Mouse (Mus musculus) hindbrain, embryonic 10.5 days (tissue): ENCODE results near the gene Nr0b2. TPM values are rescaled to one million over a fixed set of nuclear protein-coding genes. Genes with fewer than 3 reads are reported as not detected.

Source experiments
- DNase-seq: peaks from one replicate; pipeline ENCODE4 v3.0.0-alpha.2; 2017; ENCODE audit warnings: low spot score
- H3K27ac ChIP-seq: fragments of 300-500 bp; sonication (generic); 2 replicates; pipeline ENCODE4 v1.5.1; 2016; ENCODE audit warnings: mild to moderate bottlenecking, moderate library complexity
- H3K27me3 ChIP-seq: fragments of 300-500 bp; sonication (generic); 2 replicates; pipeline ENCODE4 v1.6.1; 2016; ENCODE audit warnings: mild to moderate bottlenecking; ENCODE audit not compliant: poor library complexity, insufficient read depth, severe bottlenecking
- H3K36me3 ChIP-seq: fragments of 300-500 bp; sonication (generic); 2 replicates; pipeline ENCODE4 v1.6.1; 2016; ENCODE audit warnings: mild to moderate bottlenecking, moderate library complexity
- H3K4me1 ChIP-seq: fragments of 300-500 bp; sonication (generic); replicated peaks from 2 replicates; pipeline ENCODE4 v1.6.1; 2016; ENCODE audit warnings: mild to moderate bottlenecking
- H3K4me3 ChIP-seq: fragments of 300-500 bp; sonication (generic); 2 replicates; pipeline ENCODE4 v1.5.1; 2016; ENCODE audit warnings: mild to moderate bottlenecking, moderate library complexity
- H3K9me3 ChIP-seq: fragments of 300-500 bp; sonication (generic); 2 replicates; pipeline ENCODE4 v1.6.1; 2016; ENCODE audit warnings: mild to moderate bottlenecking, moderate library complexity
- WGBS: fragments of 180-500 bp; shearing (Covaris S2); methylation state at CpG from one replicate; pipeline ENCODE4 v1.1.7; 2016; 5-methylcytosine and 5-hydroxymethylcytosine counted together
- polyA plus RNA-seq: library from polyadenylated mRNA; unstranded; fragments of >200 nt; fragmentation: Nextera tagmentation; extraction: Ambion mirVana; gene quantifications from 2 replicates; pipeline ENCODE4 v1.2.1, GENCODE M21; 2016

Nr0b2 gene
- polyA plus RNA-seq, 1 experiment from 2014 or later, result 0.31 TPM

DNA sequence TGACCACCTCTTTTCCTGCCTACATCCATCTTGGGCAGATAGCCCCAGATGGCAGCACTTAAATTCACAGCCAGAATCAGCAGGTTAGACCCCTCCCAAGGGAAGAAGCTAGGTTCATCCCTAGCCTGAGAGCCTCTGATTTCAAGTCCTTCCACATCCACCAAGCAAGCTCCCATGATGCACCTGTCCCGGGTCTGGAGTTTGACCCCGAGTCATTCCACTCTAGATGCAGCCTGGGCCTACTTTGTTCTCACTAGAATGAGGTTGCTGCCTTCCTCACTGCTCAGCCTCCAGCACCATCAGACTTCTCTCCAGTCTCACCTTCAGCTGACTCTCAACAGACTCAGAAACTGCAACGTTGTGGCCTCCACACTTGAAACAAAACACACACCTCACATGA, 17.1 kb upstream of the Nr0b2 start:
- H3K4me3 ChIP-seq, result no peak overlapping the region
- WGBS, result 93% methylated on average over 3 of the region's 3 CpGs
- H3K27me3 ChIP-seq, result no peaks in the 10 kb centered on the region
- H3K4me1 ChIP-seq, result no peaks in the 10 kb centered on the region
- no peak for DNase-seq
- H3K36me3 ChIP-seq, result peaks cover 100% of the 10 kb centered on the region
- H3K9me3 ChIP-seq, result no peaks in the 10 kb centered on the region
- no peak overlapping the region for H3K27ac ChIP-seq

DNA sequence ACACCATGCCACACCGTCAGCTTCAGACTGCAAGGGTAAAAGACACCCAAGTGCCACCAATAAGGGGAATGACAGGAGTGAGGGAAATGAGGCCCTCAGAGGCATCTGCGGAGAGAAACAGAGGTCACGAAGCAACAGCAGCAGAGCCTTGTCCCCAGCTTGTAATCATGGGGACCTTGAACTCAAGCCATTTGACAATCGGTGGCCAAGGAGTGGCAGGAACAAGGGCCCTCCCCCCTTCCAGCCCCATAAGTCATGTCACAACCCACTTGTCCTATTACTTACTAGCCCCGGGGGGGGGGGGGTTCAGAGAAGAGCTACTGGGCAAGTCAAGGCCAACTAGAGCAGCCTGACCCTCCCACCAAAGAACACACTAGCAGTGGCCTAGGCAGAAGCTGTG, 16.5 kb upstream of the Nr0b2 start:
- Histone ChIP-seq H3K4me3 (no peak overlapping the region), H3K36me3 (peaks cover 100% of the 10 kb centered on the region), H3K27ac (no peak overlapping the region), H3K9me3 (no peaks in the 10 kb centered on the region), H3K4me1 (no peaks in the 10 kb centered on the region), H3K27me3 (no peaks in the 10 kb centered on the region)
- DNase-seq, result no peak
- 93% methylated on average over 5 of the region's 5 CpGs for WGBS

DNA sequence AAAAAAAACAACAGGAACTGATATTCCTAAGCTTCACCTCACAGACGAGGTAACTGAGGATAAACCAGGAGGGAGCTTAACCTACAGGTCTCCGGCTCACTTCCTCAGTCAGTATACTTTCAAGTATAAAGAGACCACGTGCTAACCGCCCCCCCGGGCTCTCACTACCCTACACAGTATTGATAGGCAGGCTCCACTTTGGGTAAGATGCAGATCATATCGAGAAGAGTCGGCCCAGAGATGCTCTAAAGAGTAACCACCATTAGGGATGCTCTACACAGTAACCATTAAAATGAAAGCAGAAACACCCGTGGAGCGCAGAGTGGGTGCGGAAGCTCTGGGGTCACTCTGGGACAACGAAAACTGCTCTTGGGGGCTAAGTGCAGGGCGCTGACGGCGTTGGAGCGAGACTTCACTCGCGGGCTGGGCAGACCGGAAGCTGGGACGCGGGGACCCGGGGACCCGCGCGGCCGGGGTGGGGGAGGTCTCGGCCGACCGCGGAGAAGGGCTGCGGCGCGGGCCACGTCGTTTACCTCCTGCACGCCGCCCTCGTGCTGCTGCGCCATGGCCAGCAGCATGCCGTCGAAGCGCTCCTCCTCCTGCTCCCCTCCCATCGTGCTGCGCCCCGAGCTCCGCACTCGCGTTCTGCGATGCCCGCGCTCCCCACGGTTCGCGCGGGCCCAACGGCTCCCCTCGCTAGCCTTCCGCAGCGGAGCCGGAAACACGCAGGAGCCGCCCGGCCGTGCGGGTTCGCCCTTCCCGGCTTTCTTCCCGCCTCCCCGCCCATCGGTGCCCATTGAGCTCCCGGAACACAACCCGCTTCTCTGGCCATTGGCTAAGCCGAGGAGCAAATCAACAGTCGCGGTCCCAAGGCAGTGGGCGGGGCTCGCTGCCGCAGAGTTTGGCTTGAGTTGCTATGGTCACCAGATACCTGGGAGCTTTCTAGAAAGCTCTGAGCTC, 7.6 kb upstream of the Nr0b2 start, which contains the start of gene Nudc:
Nudc (minus strand) TSS at position 725 of the 960 bp plus-strand sequence.
- WGBS, result under 1% methylated on average over 77 of the region's 77 CpGs
- DNase-seq, result peak; percentile 96
- H3K27me3 ChIP-seq, result no peaks in the 10 kb centered on the region

DNA sequence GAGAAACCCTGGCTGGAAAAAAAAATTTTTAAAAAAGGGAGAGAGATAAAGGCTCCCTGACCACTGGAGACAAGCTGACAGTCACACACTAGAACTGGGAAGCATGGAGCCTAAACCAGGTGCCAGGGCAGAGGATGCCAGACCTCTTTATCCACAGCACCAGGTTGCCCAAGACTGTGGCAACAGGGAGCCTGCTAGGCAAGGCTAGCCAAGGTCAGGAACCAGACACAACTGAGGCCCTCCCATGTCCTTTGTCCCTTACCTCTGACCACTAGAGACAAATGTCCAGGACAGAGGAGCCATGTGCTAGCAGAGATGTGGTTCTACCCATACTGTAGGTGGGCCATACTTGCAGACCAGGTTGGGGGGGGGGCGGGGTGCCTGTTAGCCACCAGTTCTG, 1.1 kb upstream of the Nr0b2 start:
- Histone ChIP-seq H3K4me1 (peaks cover 1% of the 10 kb centered on the region), H3K4me3 (no peak overlapping the region), H3K36me3 (no peaks in the 10 kb centered on the region), H3K9me3 (no peaks in the 10 kb centered on the region), H3K27me3 (peaks cover 27% of the 10 kb centered on the region), H3K27ac (no peak overlapping the region)
- DNase-seq, result no peak
- 79% methylated on average over 1 of the region's 1 CpGs for WGBS

More for the DNA sequence above, 7.6 kb upstream of the Nr0b2 start, which contains the start of gene Nudc:
- no peaks in the 10 kb centered on the region for H3K9me3 ChIP-seq
- H3K4me3 ChIP-seq, result peak within 1 kb of the TSS; percentile 95
- peak within 1 kb of the TSS; percentile 94 for H3K27ac ChIP-seq
- peaks cover 23% of the 10 kb centered on the region for H3K4me1 ChIP-seq
- H3K36me3 ChIP-seq, result peaks cover 38% of the 10 kb centered on the region

DNA sequence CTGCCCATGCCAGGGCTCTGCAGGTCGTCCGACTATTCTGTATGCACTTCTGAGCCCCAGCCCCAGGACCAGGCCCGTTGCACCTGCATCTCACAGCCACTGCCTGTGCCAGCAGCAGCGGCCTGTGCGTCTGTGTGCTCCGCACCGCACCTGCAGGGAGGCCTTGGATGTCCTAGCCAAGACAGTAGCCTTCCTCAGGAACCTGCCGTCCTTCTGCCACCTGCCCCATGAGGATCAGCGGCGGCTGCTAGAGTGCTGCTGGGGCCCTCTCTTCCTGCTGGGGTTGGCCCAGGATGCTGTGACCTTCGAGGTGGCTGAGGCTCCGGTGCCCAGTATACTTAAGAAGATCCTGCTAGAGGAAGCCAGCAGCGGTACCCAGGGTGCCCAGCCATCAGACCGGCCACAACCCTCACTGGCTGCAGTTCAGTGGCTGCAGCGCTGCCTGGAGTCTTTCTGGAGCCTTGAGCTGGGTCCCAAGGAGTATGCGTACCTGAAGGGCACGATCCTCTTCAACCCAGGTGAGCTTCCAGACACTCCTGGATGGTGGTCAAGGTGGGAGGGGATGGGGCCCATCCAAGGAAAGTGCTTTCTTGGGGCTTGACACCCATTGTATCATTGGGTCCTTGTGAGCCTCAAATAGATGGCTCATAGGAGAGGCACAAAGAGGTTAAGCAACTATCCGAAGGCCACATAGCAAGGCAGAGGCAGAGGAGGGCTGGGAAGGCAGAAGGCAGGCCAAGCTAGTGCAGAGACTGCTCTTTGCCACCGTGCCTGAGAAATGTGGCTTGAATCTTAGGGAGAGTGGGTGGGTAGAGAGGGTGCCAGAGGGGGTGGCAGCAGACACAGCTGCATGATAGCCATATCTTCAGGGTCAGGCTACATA, 513 bp downstream of the Nr0b2 start:
- WGBS, result 76% methylated on average over 19 of the region's 19 CpGs

DNA sequence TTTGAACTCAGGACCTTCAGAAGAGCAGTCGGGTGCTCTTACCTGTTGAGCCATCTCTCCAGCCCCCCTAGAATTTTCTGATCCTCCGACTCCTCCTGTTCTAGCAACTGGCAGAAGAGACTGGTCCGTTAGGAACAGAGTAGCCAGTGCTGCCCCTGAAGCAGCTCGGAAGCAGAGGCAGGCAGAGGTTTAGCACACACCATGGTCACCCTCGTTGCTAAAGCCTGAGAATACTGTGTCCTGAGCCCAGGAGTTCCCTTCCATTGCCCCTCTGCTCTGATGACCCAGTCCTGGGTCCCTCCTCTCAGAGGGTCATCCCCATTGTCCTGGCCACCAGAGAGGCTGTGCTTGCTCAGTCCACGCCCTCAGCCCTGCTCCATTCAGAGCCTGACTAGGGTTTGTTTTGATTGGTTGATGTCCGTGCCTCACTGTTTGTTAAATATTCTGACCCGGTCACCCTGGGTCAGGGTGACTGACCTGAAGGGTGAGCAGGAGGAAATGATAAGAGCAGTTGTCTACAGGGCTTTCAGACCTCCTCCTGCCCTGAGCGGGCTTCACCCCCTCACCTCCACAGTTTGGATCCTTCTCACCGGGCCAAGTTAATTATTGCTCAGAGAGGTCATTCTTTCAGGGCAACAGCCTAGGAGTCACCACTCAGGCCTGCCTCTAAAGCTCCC, 4.0 kb downstream of the Nr0b2 start:
- Histone ChIP-seq H3K9me3 (no peaks in the 10 kb centered on the region), H3K27me3 (peaks cover 21% of the 10 kb centered on the region), H3K4me1 (peaks cover 9% of the 10 kb centered on the region), H3K4me3 (no peak overlapping the region; the same call in 1 of the 2 replicates), H3K27ac (no peak overlapping the region; the same call in 1 of the 2 replicates), H3K36me3 (no peaks in the 10 kb centered on the region)
- DNase-seq, result peak; percentile 27
- WGBS, result 27% methylated on average over 10 of the region's 10 CpGs

More for the DNA sequence above, 513 bp downstream of the Nr0b2 start:
- Histone ChIP-seq H3K9me3 (no peaks in the 10 kb centered on the region), H3K4me3 (no peak overlapping the region), H3K27me3 (peaks cover 27% of the 10 kb centered on the region), H3K27ac (0 out of 2 replicates have a peak overlapping the region, but pooled peaks have one; percentile 9), H3K4me1 (peaks cover 9% of the 10 kb centered on the region), H3K36me3 (no peaks in the 10 kb centered on the region)
- no peak for DNase-seq

DNA sequence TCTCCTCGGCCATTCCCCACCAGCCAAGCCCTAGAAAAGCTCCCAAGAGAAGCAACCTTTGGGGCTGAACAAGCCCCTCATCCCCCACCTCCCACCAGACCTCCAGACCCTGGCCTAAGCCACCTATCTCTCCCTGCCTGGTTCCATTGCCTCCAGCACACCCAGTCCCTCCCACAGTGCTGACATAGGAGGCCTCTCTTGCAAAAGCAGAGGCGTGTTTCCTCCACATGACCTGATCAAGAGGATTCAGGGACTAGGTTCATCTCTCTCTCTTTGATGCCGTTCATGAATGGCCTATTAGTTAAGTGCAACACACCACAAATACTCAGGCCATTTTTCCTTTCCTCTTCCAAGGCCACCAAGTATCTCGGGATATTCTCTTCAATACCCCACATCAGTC, 6.7 kb downstream of the Nr0b2 start:
- DNase-seq, result no peak
- WGBS, result 78% methylated on average over 4 of the region's 4 CpGs
- Histone ChIP-seq H3K36me3 (no peaks in the 10 kb centered on the region), H3K4me1 (peaks cover 9% of the 10 kb centered on the region), H3K4me3 (no peak overlapping the region), H3K9me3 (peaks cover 7% of the 10 kb centered on the region; the same call in 1 of the 2 replicates), H3K27me3 (0 out of 2 replicates have a peak, but pooled peaks cover 7% of the 10 kb centered on the region), H3K27ac (no peak overlapping the region)

DNA sequence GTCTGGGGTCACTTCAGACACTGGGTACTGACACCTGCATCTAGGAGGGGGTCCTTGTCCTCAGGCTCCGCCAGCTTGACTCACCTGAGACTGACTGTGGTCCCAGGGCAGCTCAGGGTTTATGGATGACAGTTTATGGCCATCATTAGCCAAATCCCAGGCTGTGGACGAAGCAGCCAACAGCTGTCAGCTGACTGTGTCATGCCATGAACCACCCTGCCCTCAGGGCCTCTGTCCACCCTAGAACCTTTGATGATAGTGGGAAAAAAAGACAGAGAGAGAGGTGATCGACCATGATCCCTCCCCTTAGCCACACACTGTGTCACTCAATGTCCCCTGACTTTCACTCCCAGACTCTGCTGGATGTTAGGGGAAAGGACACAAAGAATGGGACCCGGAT, 8.4 kb downstream of the Nr0b2 start:
- Histone ChIP-seq H3K4me1 (peaks cover 9% of the 10 kb centered on the region), H3K4me3 (no peak overlapping the region), H3K27ac (no peak overlapping the region), H3K36me3 (no peaks in the 10 kb centered on the region), H3K9me3 (peaks cover 7% of the 10 kb centered on the region; the same call in 1 of the 2 replicates), H3K27me3 (no peaks in the 10 kb centered on the region)
- 70% methylated on average over 4 of the region's 4 CpGs for WGBS
- no peak for DNase-seq

DNA sequence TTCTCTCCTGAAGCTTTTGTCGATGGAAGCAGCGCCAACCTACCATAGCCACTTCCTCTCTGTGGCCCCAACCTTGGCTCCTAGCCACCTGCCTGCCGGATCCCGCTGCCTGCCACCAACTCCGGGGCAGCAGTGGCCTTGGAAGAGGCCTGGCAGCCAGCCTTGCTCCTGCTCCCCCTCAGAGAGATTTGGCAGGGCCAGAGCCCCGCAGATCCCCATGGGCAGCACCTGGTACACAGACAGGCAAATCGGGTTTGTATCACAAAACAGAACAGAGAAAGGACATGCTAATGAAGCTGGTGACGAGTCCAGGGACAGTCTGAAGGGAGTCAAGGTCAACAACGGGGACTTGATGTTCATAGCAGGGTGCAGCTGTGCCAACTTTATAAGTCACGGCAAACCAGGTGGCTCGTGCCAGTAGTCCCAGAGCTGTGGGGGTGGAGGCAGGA, 10.0 kb downstream of the Nr0b2 start:
- H3K4me3 ChIP-seq, result no peak overlapping the region
- 79% methylated on average over 11 of the region's 11 CpGs for WGBS
- no peaks in the 10 kb centered on the region for H3K4me1 ChIP-seq
- peaks cover 7% of the 10 kb centered on the region; the same call in 1 of the 2 replicates for H3K9me3 ChIP-seq
- no peak for DNase-seq
- no peaks in the 10 kb centered on the region for H3K27me3 ChIP-seq
- no peaks in the 10 kb centered on the region for H3K36me3 ChIP-seq
- no peak overlapping the region for H3K27ac ChIP-seq

DNA sequence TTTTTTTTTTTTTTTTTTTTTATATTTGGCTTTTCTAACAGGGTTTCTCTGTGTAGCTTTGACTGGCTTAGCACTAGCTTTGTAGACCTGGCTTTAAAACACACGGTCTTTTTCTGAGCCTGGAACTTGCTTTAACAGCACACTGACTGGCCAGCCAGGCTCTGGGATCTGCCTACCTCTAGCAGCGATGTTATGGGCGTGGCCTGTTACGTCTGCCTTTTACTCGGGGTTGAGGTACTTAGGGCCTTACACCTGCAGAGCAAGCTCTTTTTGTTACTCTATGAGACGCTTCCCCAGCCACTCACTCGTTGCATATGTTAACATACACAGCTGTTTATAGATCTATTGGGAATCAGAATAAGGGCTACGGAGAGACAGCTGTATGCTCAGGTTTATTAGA, 14.1 kb downstream of the Nr0b2 start:
- H3K27me3 ChIP-seq, result no peaks in the 10 kb centered on the region
- no peak overlapping the region for H3K27ac ChIP-seq
- DNase-seq, result no peak
- H3K4me1 ChIP-seq, result peaks cover 3% of the 10 kb centered on the region; the same call in 1 of the 2 replicates
- no peak overlapping the region for H3K4me3 ChIP-seq
- no peaks in the 10 kb centered on the region for H3K36me3 ChIP-seq
- 26% methylated on average over 8 of the region's 8 CpGs for WGBS
- H3K9me3 ChIP-seq, result peaks cover 7% of the 10 kb centered on the region; the same call in 1 of the 2 replicates

DNA sequence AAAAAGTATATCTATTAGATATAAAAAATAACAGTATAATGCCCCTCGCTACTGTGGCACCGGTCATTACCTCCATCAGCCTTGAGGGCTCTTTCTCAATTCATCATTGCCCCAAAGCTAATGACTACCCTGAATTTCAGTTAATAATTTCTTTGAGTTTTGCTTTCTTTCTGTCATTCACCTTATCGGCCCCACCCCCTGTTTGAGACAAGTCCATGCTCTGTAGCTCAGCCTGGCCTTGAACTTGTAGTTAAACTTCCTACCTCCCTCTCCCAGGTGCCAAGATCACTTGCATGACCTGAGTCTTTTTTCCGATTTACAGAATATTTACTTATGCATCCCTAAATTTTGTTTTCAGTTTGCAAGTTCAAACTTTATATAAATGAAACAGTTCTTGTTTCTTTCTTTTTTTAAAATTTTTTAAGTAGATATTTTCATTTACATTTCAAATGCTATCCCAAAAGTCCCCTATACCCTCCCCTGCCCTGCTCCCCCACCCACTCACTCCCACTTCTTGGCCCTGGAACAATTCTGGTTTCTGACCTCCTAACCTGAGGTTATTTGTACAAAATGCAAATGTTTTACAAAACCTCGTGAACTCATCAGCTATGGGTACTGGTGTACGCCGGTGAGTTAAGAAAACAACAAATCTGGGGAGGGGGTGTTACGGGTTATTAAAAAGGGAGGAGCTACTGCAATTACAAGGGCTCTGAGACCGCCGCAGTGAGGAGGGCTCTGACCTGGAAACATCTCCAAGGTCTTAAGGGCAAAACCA, 16.3 kb downstream of the Nr0b2 start:
- Histone ChIP-seq H3K27ac (no peak overlapping the region), H3K4me3 (no peak overlapping the region), H3K36me3 (no peaks in the 10 kb centered on the region), H3K4me1 (peaks cover 9% of the 10 kb centered on the region), H3K9me3 (peaks cover 1% of the 10 kb centered on the region; the same call in 1 of the 2 replicates), H3K27me3 (no peaks in the 10 kb centered on the region)
- WGBS, result 77% methylated on average over 10 of the region's 10 CpGs
- no peak for DNase-seq
